Mouse (Mus musculus): ENCODE data around the gene Atg2b.

The Atg2b gene

GRCm38 (mm10) chr12:105597135-105597534 lies 87.9 kb downstream of the Atg2b start:
- no peak for DNase-seq (ENCODE audit: low spot score in 2 of 2)

DNA sequence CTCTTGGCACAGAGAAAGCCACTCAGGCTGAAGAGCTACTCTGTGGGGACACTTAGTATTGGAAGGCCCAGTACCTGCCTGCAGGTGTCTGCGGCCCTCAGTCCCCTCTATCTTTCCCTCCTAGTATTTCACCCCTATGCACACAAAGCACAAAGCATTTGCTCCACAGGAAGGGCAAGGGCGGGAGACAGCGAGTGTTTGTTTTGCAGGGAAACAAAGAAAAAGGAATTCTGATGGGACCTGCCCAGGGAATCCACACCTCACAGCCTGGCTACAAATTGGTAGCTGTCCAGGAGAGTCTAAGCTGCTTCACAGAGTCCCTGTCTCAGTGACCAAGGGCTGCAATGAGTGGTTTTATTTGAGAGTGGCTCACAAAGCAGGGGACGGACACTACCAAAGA lies 91.5 kb downstream of the Atg2b start:
- DNase-seq (ENCODE audit: low spot score in 2 of 2), result no peak

- DNase-seq (ENCODE audit: low spot score in 2 of 2), result no peak
Observed at GRCm38 (mm10) chr12:105592361-105592761, 92.7 kb downstream of the Atg2b start.

GRCm38 (mm10) chr12:105590786-105591185 lies 94.2 kb downstream of the Atg2b start:
- no peak for DNase-seq (ENCODE audit: low spot score in 2 of 2)

GRCm38 (mm10) chr12:105587526-105587925 lies 97.5 kb downstream of the Atg2b start:
- no peak for DNase-seq (ENCODE audit: low spot score in 2 of 2)

- peak; percentile 62 to 65 for DNase-seq (ENCODE audit: low spot score in 2 of 2)
Observed at GRCm38 (mm10) chr12:105584851-105585250, 100.2 kb downstream of the Atg2b start.

GRCm38 (mm10) chr12:105583484-105583883 lies 101.5 kb downstream of the Atg2b start:
- no peak for DNase-seq (ENCODE audit: low spot score in 2 of 2)

- no peak for DNase-seq (ENCODE audit: low spot score in 2 of 2)
Observed at GRCm38 (mm10) chr12:105582486-105582885, 102.5 kb downstream of the Atg2b start.

DNA sequence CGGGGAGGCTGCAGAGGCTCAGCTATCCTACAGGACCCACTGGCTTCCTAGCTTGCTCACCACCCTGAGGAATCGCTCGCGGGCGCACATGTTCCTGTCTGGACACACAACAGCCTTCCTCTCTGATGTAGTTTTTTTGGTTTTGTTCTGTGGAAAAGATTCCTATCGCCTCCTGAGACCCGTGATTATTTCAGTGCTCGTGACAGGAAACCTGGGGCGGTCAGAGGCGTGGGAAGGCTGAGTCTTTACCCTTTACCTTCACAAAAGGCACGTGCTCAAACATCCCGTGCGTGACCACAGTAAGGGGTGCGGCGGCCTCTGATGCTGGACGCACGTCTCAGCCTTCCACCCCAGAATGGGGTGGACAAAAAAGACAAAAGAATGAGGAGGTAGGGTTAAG lies 104.5 kb downstream of the Atg2b start:
- DNase-seq (ENCODE audit: low spot score in 2 of 2), result no peak

DNA sequence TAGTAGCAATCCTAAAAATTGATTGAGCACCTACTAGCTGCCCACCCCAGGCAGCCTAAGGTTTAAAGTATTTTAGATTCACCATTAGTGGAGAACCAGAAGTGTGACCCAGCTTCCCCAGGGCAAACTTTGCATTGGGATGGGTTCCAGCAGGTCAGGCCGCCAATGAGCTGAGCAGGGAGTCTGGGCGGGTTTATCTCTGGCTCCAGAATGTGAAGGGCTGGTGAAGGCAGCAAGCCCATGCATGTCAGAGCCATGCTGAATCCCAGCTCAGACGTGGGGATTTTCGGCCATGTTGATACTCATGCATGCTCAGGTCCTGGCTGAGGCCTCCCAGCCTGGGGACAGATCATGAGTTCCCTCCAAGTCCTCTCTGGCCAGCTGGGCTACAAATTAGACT lies 110.7 kb downstream of the Atg2b start:
- no peak for DNase-seq (ENCODE audit: low spot score in 2 of 2)

DNA sequence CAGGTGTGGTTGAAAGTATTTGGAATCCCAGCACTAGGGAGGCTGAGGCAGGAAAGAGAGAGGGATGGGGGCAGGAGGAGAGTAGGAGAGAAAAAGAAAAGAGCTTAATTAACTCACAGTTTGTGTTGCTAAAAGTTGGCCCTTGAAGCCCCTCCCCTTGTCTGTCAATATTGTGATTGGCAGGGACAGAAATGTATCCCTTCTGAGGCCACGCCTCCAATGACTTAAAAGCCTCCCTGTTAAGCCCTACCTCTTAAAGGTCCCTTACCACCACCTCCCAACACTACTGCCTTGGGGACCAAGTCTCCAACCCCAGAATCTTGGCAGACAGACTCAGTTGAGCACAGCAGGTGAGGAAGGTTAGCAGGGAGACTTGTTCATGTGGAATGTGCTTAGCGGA lies 112.4 kb downstream of the Atg2b start:
- DNase-seq (ENCODE audit: low spot score in 2 of 2), result no peak

- DNase-seq (ENCODE audit: low spot score in 2 of 2), result no peak
Observed at GRCm38 (mm10) chr12:105571867-105572266, 113.1 kb downstream of the Atg2b start.
